Mouse (Mus musculus): ENCODE results near the gene Myl4. TPM values are rescaled to one million over a fixed set of nuclear protein-coding genes. Genes with fewer than 3 reads are reported as not detected.

The Myl4 gene
- polyA plus RNA-seq, 1 experiment from 2014 or later, result 6.0 TPM

DNA sequence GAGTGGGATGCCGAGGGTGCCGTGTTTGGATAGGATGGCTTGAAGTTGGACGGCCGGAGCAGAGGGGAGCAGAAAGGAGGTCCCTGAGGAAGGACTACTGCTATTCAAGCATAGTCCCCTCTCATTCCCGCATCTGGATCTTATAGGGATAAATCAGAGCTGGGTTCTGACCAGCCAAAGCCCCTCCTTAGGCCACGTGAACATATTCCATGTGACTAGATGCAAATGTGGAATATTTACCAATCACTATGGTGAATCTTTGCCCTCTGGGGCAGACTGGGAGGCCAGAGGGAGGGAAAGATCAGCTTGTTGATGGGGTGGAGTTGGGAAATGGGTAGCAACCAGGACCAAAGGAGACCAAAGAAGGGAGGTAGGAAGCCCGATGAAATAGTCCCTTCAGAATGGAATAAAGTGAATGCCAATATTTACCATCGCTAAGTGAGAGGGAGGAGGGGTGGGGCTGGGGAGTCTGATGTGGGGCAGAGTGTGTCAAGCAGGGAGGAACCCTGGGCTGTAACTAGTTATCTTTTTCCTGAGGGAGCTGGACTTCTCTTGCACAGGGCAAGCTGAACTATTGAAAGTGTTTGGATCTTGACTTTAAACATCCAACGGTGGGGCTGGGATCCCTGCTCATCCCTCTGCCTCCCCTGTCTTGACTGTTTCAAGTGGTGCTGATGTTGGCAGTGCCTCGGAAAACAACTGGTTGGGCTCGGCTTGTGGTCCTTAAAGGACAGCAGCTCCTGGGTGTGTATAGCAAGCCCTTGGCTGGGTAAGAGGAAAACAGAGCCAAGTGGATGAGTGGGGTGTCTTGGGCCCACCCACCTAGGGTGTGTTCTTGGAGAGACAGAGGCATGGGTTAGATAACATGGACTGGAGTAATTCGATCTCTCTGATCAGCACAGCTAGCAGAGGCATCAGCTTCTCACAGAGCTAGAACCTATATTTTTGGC, 75.3 kb downstream of the Myl4 start:
- 0 out of 2 replicates have a peak, but pooled peaks have one; percentile 48 for ATAC-seq (ENCODE audit: insufficient number of reproducible peaks, low FRiP score, low TSS enrichment, low read depth)
- Histone ChIP-seq H3K4me3 (ENCODE audit: low read depth, low read length) (no peak overlapping the region), H3K36me3 (ENCODE audit: control insufficient read depth, insufficient read depth, low read length) (no peaks in the 10 kb centered on the region), H3K27me3 (ENCODE audit: control insufficient read depth, insufficient read depth, low read length) (no peaks in the 10 kb centered on the region), H3K9ac (ENCODE audit: low read length) (no peak overlapping the region), H3K4me2 (ENCODE audit: low read depth, severe bottlenecking) (no peak overlapping the region), H3K4me1 (ENCODE audit: control insufficient read depth, insufficient read depth, low read length) (peaks cover 10% of the 10 kb centered on the region), H3K27ac (replicated peaks; ENCODE audit: low read depth, low read length) (no peak overlapping the region), H3K9me3 (ENCODE audit: control insufficient read depth, low read length) (no peaks in the 10 kb centered on the region)
- DNase-seq (ENCODE audit: low spot score), result peak; percentile 68
- WGBS, result 32% methylated on average over 12 of the region's 12 CpGs

GRCm38 (mm10) chr11:104626635-104627034, 76.2 kb downstream of the Myl4 start:
- Histone ChIP-seq H3K4me3 (ENCODE audit: low read depth, low read length) (no peak overlapping the region), H3K27me3 (ENCODE audit: control insufficient read depth, insufficient read depth, low read length) (no peaks in the 10 kb centered on the region), H3K36me3 (ENCODE audit: control insufficient read depth, insufficient read depth, low read length) (no peaks in the 10 kb centered on the region), H3K4me1 (ENCODE audit: control insufficient read depth, insufficient read depth, low read length) (peaks cover 10% of the 10 kb centered on the region), H3K27ac (replicated peaks; ENCODE audit: low read depth, low read length) (no peak overlapping the region), H3K9ac (ENCODE audit: low read length) (no peak overlapping the region), H3K9me3 (ENCODE audit: control insufficient read depth, low read length) (no peaks in the 10 kb centered on the region), H3K4me2 (ENCODE audit: low read depth, severe bottlenecking) (no peak overlapping the region)
- ATAC-seq (ENCODE audit: insufficient number of reproducible peaks, low FRiP score, low TSS enrichment, low read depth) (no peak), DNase-seq (ENCODE audit: low spot score) (no peak)

GRCm38 (mm10) chr11:104627616-104628301, 77.3 kb downstream of the Myl4 start:
- H3K4me3 ChIP-seq (ENCODE audit: low read depth, low read length), result no peak overlapping the region
- WGBS, result 76% methylated on average over 11 of the region's 11 CpGs
- H3K27ac ChIP-seq (replicated peaks; ENCODE audit: low read depth, low read length), result no peak overlapping the region
- H3K36me3 ChIP-seq (ENCODE audit: control insufficient read depth, insufficient read depth, low read length), result no peaks in the 10 kb centered on the region
- H3K9ac ChIP-seq (ENCODE audit: low read length), result no peak overlapping the region
- H3K4me1 ChIP-seq (ENCODE audit: control insufficient read depth, insufficient read depth, low read length), result peaks cover 10% of the 10 kb centered on the region
- no peaks in the 10 kb centered on the region for H3K27me3 ChIP-seq (ENCODE audit: control insufficient read depth, insufficient read depth, low read length)
- ATAC-seq (ENCODE audit: insufficient number of reproducible peaks, low FRiP score, low TSS enrichment, low read depth) (no peak), DNase-seq (ENCODE audit: low spot score) (no peak)
- H3K4me2 ChIP-seq (ENCODE audit: low read depth, severe bottlenecking), result 0 out of 2 replicates have a peak overlapping the region, but pooled peaks have one; percentile 12
- H3K9me3 ChIP-seq (ENCODE audit: control insufficient read depth, low read length), result no peaks in the 10 kb centered on the region

DNA sequence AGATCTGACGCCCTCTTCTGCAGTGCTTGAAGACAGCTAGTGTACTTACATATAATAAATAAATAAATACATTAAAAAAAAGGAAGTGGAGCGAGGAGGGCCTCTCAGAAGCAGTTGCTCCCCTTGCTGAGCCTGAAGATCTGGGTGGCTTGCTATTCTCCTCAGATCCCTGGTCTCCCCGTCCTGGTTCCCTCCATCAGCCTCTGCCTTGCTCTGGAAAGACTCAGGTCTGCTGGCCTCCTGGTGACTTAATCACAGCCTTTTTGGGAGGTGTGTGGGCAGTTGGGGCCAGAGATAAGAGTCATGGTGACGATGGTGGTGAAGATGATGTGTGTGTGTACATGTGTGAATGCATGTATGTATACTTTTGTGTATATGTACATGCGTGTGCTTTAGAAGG, 78.1 kb downstream of the Myl4 start:
- 88% methylated on average over 5 of the region's 5 CpGs for WGBS
- no peak for DNase-seq (ENCODE audit: low spot score)
- no peak overlapping the region for H3K4me3 ChIP-seq (ENCODE audit: low read depth, low read length)
- ATAC-seq (ENCODE audit: insufficient number of reproducible peaks, low FRiP score, low TSS enrichment, low read depth), result no peak
- H3K9ac ChIP-seq (ENCODE audit: low read length), result no peak overlapping the region
- H3K27me3 ChIP-seq (ENCODE audit: control insufficient read depth, insufficient read depth, low read length), result no peaks in the 10 kb centered on the region
- no peaks in the 10 kb centered on the region for H3K36me3 ChIP-seq (ENCODE audit: control insufficient read depth, insufficient read depth, low read length)
- no peaks in the 10 kb centered on the region for H3K9me3 ChIP-seq (ENCODE audit: control insufficient read depth, low read length)
- peaks cover 10% of the 10 kb centered on the region for H3K4me1 ChIP-seq (ENCODE audit: control insufficient read depth, insufficient read depth, low read length)
- H3K4me2 ChIP-seq (ENCODE audit: low read depth, severe bottlenecking), result no peak overlapping the region
- no peak overlapping the region for H3K27ac ChIP-seq (replicated peaks; ENCODE audit: low read depth, low read length)

DNA sequence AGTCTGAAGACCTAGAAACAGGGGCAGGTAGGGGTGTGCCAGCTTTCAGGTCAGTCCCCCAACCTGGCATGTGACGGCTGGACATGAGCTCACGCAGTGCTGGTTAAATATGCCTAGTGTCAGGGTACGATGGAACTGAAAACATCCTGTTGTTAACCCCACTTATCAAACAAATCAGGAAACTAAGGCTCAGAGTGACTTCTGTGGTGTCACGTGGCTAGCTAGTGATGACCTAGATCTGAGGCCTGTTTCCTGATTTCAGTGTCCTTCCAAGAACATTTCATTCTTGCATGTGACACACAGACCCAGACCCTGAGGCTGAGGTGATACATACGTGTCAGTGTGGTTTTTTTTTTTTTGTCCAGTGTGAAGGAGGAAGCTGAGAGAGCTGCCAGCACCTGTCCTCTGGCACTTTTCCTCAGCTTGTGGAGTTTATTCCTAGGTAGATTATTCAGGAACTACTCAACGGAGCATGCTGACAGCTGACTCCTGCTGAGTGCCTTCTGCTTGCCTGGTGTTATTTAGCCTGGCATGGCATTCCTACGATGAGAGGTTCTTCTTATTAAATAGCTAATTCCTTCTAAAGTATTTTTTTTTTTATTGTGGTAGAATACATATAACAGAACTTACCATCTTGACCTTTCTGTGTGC, 79.8 kb downstream of the Myl4 start:
- Histone ChIP-seq H3K27ac (replicated peaks; ENCODE audit: low read depth, low read length) (no peak overlapping the region), H3K9me3 (ENCODE audit: control insufficient read depth, low read length) (no peaks in the 10 kb centered on the region), H3K4me3 (ENCODE audit: low read depth, low read length) (no peak overlapping the region), H3K36me3 (ENCODE audit: control insufficient read depth, insufficient read depth, low read length) (no peaks in the 10 kb centered on the region), H3K4me2 (ENCODE audit: low read depth, severe bottlenecking) (no peak overlapping the region), H3K9ac (ENCODE audit: low read length) (no peak overlapping the region), H3K4me1 (ENCODE audit: control insufficient read depth, insufficient read depth, low read length) (peaks cover 2% of the 10 kb centered on the region), H3K27me3 (ENCODE audit: control insufficient read depth, insufficient read depth, low read length) (no peaks in the 10 kb centered on the region)
- 76% methylated on average over 7 of the region's 7 CpGs for WGBS
- ATAC-seq (ENCODE audit: insufficient number of reproducible peaks, low FRiP score, low TSS enrichment, low read depth) (no peak), DNase-seq (ENCODE audit: low spot score) (no peak)

DNA sequence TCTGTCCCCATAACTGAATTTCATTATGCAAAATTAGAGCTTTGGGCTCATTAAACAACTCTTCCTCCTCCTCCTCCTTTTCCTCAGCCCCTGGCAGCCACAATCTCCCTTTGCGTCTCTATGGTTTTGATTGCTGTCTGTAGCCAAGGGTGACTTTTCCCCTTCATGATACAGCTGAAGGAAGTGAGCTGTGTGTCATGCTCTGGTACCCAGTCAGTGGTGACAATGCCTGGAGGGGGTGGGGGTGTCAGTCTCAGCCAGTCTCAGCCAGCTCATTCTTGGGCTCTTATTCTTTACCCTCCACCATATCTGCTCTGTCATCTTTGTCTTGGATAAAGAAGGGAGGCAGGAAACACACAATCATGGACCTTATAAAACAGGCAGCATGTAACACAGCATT, 80.8 kb downstream of the Myl4 start:
- Histone ChIP-seq H3K27me3 (ENCODE audit: control insufficient read depth, insufficient read depth, low read length) (no peaks in the 10 kb centered on the region), H3K4me3 (ENCODE audit: low read depth, low read length) (no peak overlapping the region), H3K9ac (ENCODE audit: low read length) (no peak overlapping the region), H3K4me1 (ENCODE audit: control insufficient read depth, insufficient read depth, low read length) (no peaks in the 10 kb centered on the region), H3K27ac (replicated peaks; ENCODE audit: low read depth, low read length) (no peak overlapping the region), H3K36me3 (ENCODE audit: control insufficient read depth, insufficient read depth, low read length) (no peaks in the 10 kb centered on the region), H3K4me2 (ENCODE audit: low read depth, severe bottlenecking) (no peak overlapping the region), H3K9me3 (ENCODE audit: control insufficient read depth, low read length) (no peaks in the 10 kb centered on the region)
- WGBS, result 71% methylated on average over 1 of the region's 1 CpGs
- no peak for ATAC-seq (ENCODE audit: insufficient number of reproducible peaks, low FRiP score, low TSS enrichment, low read depth)
- no peak for DNase-seq (ENCODE audit: low spot score)

- Histone ChIP-seq H3K4me2 (ENCODE audit: low read depth, severe bottlenecking) (no peak overlapping the region), H3K9ac (ENCODE audit: low read length) (no peak overlapping the region), H3K27me3 (ENCODE audit: control insufficient read depth, insufficient read depth, low read length) (no peaks in the 10 kb centered on the region), H3K9me3 (ENCODE audit: control insufficient read depth, low read length) (no peaks in the 10 kb centered on the region), H3K4me3 (ENCODE audit: low read depth, low read length) (no peak overlapping the region), H3K36me3 (ENCODE audit: control insufficient read depth, insufficient read depth, low read length) (no peaks in the 10 kb centered on the region), H3K4me1 (ENCODE audit: control insufficient read depth, insufficient read depth, low read length) (no peaks in the 10 kb centered on the region), H3K27ac (replicated peaks; ENCODE audit: low read depth, low read length) (no peak overlapping the region)
- DNase-seq (ENCODE audit: low spot score), result no peak
- no peak for ATAC-seq (ENCODE audit: insufficient number of reproducible peaks, low FRiP score, low TSS enrichment, low read depth)
- 93% methylated on average over 14 of the region's 14 CpGs for WGBS
These were observed 86.5 kb downstream of the Myl4 start for GRCm38 (mm10) chr11:104637010-104637409.

DNA sequence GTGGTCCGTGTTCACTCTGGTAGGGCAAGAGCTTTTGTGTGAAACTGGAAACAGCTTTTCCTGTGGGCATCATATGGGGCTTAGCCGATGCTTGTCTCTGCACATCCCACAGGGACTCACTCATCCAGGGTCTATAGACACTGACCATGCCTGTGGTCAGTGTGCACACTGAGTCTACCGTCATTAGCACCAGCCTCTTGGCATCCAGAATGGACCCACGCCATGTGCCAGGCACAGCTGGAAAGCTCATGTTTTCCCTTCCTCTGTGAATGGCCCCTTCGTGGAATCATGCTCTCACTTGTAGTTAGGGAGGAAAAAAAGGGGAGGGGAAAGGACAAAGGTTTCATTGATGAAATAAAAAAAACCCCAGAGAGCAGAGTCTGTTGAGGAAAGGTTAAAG, 87.5 kb downstream of the Myl4 start:
- DNase-seq (ENCODE audit: low spot score) (no peak), ATAC-seq (ENCODE audit: insufficient number of reproducible peaks, low FRiP score, low TSS enrichment, low read depth) (no peak)
- H3K4me2 ChIP-seq (ENCODE audit: low read depth, severe bottlenecking), result no peak overlapping the region
- no peak overlapping the region for H3K9ac ChIP-seq (ENCODE audit: low read length)
- H3K36me3 ChIP-seq (ENCODE audit: control insufficient read depth, insufficient read depth, low read length), result no peaks in the 10 kb centered on the region
- WGBS, result 67% methylated on average over 5 of the region's 5 CpGs
- H3K4me1 ChIP-seq (ENCODE audit: control insufficient read depth, insufficient read depth, low read length), result no peaks in the 10 kb centered on the region
- no peaks in the 10 kb centered on the region for H3K27me3 ChIP-seq (ENCODE audit: control insufficient read depth, insufficient read depth, low read length)
- no peak overlapping the region for H3K4me3 ChIP-seq (ENCODE audit: low read depth, low read length)
- no peak overlapping the region for H3K27ac ChIP-seq (replicated peaks; ENCODE audit: low read depth, low read length)
- no peaks in the 10 kb centered on the region for H3K9me3 ChIP-seq (ENCODE audit: control insufficient read depth, low read length)
